Mouse (Mus musculus) G1E (cell line): ENCODE measurements around the gene Mttp.

Experiments
- CTCF ChIP-seq: IDR thresholded peaks from 2 replicates; pipeline ENCODE4 v1.5.1; 2012; ENCODE audit warnings: low read depth, low read length, inconsistent platforms, mixed read lengths
- GATA1 ChIP-seq: IDR thresholded peaks from 2 replicates; pipeline ENCODE4 v1.6.1; 2012; ENCODE audit warnings: borderline replicate concordance, low read length, inconsistent platforms, mixed read lengths
- GATA2 ChIP-seq: IDR thresholded peaks from 2 replicates; pipeline ENCODE4 v1.6.1; 2012; ENCODE audit warnings: low read depth, low read length, inconsistent platforms, borderline replicate concordance
- POLR2AphosphoS5 ChIP-seq: IDR thresholded peaks from 2 replicates; pipeline ENCODE4 v1.6.1; 2012; ENCODE audit warnings: low read depth, low read length, inconsistent platforms; ENCODE audit not compliant: insufficient replicate concordance

GRCm38 (mm10) chr3:138139663-138140062, 5.1 kb downstream of the Mttp start:
- TF ChIP-seq POLR2AphosphoS5 (no peak), GATA1 (no peak), CTCF (no peak), GATA2 (no peak)
